Mouse (Mus musculus) cerebellum, adult 2 months (tissue): Measurements from ENCODE around the gene Chrm3.

Experiments
- CTCF ChIP-seq: fragments of 200-500 bp; IDR thresholded peaks from 2 replicates; pipeline ENCODE4 v1.5.1; 2011; ENCODE audit warnings: low read depth, mild to moderate bottlenecking, control low read depth, low read length, moderate library complexity, borderline replicate concordance; ENCODE audit not compliant: insufficient read depth
- POLR2A ChIP-seq: fragments of 200-500 bp; IDR thresholded peaks from 2 replicates; pipeline ENCODE4 v1.6.1; 2011; ENCODE audit warnings: low read length, control low read depth, borderline replicate concordance; ENCODE audit not compliant: insufficient read depth

GRCm38 (mm10) chr13:9826227-9826626, 534.4 kb downstream of the Chrm3 start:
- 0 out of 2 replicates have a peak, but pooled peaks have one; percentile 17 for TF ChIP-seq CTCF
- no peak for TF ChIP-seq POLR2A
